Mouse (Mus musculus): ENCODE results near the gene Psmb3. TPM values are rescaled to one million over a fixed set of nuclear protein-coding genes. Genes with fewer than 3 reads are reported as not detected.
"Not testable (repeated sequence)": the region's sequence is repeated elsewhere in the genome, so short reads cannot be mapped to it uniquely, and the experiment has no call there.

Psmb3 gene
- total RNA-seq, 4 experiments from 2014 or later, result 145 to 154 (median 150) TPM

DNA sequence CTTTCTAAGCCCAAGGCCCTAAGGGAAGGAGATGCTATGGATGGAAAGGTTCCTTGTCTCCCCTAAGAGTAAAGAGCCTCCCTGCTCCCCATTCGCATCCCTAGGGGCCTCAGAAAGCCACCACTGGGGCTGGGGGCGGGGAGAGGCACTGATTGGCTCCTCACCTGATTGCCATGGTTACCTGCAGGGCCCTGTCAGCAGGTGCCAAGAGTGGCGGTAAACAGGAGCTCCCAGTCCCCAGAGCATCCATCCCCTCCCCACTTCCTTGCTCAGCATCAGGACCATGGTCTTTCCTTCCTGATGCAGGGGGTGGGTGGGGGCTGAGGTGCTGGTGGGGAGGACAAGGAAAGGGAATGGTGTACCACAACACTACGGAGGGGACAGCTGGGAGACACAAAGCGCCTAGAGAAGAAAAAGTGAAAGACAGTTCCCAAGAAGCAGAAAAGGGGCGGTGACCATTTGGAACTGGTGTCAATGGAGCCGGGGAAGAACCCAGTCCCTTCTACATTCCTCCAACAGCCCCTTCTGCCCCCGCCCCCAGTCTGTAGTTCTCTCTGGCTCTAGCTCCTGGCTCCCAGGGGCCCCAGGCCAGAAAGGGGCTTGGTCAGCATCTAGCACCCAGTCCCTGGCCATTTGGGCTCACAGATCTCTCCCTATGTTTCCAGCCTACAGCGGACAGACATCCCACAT is 7.3 kb upstream of the Psmb3 start:
- DNase-seq (ENCODE audit: low spot score), result no peak

DNA sequence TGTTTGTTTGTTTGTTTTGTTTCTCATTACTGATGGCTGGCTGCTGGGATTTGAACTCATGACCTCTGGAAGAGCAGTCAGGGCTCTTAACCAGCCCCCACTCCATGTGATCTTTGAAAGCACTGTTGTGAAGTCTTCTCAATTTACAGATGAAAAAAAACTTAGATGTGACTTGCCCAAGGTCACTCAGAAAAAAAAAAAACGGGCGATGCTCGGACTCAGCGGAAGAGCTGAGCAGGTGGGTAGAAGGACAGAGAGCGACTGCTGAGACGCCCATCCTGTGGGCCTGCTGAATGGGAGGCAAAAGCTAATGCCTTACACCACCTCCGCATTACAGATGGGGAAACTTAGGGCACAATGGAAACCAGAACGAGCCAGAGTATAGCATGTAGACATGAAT is 6.5 kb upstream of the Psmb3 start:
- DNase-seq (ENCODE audit: low spot score), result no peak

DNA sequence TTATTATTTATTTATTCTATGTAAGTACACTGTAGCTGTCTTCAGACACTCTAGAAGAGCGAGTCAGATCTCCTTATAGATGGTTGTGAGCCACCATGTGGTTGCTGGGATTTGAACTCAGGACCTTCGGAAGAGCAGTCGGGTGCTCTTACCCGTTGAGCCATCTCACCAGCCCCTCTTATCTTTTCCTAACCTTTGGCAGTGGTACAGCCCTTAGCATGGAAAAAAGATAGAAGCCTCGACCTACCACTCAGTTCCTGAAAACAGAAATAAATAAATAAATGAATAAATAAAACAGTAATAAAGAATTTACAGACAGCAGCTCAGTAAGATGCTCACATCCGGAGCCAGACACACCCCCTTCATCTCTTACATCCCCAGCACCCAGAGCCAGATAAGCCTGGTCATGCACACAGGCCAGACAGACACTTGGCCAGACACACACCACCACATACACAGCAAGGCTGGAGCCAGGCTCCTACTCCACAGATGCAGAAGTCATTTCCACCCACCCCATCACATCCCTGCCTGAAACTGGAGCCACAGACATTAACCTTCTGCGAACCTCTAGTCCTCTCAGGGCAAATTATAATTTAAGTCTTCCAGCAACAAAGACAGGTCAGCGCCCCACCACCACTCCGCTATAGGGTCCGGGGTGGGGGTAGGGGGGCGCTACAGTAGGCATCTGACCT is 5.9 kb upstream of the Psmb3 start:
- DNase-seq (ENCODE audit: low spot score), result no peak

DNA sequence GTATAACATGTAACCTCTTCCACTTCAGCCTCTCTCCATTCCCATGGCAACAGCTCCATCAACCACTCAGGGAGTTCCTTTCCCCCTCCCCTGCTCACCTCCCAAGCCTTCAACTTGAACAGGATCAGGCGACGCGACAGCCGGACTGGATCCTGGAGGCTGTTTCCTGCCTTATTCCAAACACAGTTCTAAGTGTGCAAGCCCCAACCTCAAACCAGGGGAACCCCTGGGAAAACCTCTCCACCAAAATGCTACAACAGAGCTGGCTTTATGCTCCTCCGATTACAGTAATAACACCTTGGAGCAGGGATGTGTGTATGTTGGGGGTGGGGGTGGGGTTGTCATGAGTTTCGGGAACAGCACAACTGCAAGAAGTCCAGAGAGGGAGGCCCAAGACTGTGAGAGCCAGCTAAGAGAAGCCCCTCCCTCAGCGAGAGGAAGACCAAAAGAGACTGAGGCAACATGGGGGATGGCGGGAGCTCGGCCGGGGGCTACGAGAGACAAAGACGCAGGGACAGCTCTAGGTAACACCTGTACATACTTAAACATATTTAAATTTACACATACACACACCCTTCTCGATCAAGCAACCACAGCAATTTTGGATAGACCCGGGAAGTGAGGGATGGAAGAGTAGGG is 5.2 kb upstream of the Psmb3 start:
- no peak for DNase-seq (ENCODE audit: low spot score)

DNA sequence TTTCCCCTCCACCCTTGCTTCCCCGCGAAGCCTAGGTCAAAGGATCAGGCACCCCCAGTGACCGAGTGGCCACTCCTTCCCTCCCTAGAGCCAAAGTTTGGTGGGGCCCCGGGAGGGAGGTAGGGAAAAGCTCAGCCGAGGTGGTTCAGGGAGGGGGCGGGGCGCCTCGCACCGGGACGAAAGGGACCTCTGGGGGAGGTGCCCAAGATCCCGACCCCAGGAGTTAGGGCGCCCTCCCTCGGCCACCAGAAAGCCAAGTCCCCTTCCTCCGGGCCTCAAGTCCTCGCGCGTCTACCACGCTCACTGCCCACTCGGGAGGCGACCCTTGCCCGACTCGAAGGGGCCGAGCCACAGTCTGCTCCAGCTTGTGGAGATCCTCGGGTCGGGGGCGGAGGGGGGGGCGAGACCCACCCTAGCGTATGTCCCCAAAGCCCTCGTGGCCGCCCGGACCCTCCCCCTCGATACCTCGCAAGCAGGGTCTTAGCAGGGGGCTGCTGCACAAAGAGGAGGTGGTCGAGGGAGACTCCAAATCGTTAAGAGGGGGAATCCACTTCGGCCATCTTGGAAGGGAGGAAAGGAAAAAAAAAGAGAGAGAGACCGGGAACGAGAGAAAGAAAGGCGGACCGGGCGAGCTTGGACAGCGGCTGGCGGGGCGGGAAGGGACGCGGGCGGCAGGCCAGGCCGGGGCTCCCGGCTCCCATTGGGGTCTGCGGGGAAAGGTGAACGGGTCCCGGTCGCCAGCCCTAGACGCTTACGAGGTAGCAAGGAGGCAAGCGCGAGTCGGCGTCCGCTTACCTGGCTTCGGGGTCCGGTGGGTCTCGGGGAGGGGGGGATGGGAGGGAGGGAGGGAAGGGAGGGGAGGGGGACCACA is 4.2 kb upstream of the Psmb3 start:
- DNase-seq (ENCODE audit: low spot score), result peak; percentile 45

DNA sequence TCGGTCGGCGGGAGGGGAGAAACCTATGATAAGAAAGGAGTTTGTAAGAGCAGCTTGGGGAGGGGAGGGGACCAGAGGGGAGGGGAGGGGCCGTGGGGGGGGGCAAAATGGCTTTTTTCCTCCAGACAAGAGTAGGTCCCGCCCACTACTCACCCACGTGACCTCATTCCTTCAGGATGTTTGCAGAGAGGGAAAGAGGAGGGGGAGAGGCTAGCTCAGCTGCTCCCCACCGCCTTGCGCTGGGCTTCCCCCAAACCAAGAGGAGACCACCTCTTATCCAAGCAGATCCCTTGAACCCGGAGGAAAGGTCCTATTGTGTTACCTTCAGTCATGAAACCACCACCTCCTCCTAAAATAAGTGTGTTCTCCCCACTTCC is 3.6 kb upstream of the Psmb3 start:
- peak; percentile 83 for DNase-seq (ENCODE audit: low spot score)

DNA sequence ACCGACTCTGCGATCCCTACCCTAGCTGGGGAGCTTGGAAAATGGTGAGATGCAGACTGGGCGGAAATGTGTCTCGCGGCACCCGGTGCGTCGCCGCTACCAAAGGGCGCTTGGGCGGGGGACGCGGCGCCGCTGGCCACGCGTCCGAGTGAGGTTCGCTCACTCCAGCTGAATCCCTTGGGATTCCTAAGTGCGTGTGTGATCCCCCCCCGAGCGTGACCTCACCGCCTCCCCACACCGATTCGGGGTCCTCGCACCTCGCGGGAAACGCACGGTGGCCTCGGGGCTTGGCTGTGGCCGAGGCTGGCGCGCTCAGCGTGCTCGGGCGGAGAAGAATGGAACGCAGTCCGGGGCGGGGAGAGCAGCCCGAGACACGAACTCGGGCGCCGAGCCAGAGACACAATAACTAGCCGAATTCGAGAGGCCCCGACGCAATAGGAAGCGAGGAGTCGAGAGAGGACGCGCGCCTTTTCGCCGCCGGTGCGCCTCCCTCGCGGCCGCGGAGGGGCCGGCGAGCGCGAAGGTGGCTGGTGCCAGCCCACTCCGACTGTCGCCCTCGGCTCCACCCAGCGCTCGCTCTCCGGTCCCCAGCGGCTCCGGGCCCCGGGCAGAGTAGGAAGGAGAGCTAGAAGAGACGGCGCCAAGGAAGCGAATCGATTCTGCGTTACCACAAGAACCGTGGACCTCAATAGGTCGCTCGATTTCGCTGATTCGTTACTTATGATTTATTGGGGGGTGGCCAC is 3.0 kb upstream of the Psmb3 start, which contains the start of gene Pcgf2:
TSS of gene Pcgf2 (minus strand) at position 495 of the 743 bp plus-strand sequence.
- DNase-seq (ENCODE audit: low spot score), result peak; percentile 77

DNA sequence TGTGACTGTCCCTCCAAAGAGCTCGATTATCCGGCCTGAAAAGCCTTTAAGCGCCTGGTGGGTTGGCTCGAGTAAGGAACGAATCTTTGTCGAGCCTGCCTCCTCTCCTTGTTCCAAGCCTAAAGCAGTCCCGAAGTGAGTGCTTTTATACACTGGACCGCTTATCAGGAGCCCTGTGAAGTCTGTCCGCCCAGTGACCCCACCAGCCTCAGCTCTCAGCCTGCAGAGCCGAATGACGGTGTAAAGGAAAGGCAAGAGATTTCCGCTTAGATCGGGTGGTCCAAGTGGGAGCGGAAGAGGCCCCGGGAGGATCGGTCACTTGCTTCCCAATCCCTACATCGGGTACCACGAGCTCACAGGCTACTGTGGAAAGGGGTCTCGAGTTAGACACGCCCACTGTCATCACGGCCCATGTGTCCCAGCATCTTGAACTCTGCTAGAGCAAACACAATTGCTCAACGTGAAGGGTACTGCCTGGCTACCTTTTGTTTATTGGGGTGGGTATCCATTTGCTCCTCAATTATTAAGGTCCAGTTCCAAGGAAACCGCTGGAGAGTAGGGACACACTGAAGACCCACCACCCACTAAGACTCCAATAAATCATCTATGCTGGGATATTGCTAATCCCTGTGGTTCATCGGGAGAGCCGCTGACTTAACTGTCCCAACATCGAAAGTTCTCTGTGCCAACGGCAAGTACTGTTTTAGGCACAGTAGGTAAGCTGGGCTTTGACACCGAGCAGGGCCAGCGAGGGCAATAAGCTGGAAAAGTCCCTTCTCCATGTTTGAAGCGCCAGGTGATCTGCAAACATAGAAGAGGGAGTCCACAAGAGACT is 2.2 kb upstream of the Psmb3 start:
- DNase-seq (ENCODE audit: low spot score), result no peak

DNA sequence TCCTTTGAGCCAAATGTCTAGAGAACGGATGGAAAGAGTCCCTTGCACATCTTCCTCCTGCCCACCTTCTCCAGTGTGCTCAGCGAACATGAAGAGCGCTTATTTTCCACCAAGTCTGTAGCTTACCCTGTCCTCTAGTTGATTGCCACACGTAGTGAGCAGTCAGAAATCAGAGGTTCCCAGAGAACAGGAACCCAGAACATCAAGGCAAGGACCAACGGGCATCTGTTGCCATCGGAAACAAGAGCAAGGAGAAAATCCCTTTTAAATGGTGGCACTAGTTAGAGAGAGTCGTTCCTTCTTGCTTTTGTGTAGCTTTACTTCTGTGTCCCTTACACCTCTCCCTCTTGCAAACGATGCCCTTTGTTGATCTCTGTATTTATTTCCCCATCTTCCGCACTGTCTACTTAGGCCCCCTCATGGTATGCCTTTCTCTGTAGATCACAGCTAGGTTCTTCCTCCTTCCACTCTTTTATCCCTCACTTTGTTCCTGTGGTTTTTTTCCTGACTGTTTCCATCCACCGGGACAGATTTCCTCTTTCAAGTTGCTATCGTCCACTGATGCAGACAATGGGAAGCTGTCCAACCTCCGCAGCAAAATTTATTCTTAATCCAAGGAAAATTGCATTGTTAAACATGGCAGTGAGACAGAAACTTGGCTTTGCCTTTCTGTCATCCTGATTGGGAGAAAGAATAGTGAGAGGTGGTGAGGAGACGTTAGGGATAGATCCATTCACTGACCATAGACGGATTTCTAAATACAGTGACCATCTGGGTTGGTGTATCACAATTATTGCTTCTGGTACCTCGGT is 1.4 kb upstream of the Psmb3 start:
- no peak for DNase-seq (ENCODE audit: low spot score)

DNA sequence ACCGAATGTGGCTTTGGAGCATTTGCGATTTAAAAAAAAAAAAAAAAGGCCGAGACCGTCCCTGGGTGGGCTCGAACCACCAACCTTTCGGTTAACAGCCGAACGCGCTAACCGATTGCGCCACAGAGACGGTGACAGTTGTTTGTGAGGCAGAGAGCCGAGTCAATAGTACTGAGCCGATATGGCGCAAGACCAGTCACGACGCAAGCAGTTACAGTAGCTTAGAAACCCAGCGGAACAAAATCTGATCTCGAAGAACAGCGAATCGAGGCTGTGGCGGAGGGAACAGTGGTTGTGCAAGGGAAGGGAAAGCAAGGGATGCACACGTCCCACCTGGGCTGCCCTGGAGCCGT is 830 bp upstream of the Psmb3 start:
- DNase-seq (ENCODE audit: low spot score), result peak; percentile 92

DNA sequence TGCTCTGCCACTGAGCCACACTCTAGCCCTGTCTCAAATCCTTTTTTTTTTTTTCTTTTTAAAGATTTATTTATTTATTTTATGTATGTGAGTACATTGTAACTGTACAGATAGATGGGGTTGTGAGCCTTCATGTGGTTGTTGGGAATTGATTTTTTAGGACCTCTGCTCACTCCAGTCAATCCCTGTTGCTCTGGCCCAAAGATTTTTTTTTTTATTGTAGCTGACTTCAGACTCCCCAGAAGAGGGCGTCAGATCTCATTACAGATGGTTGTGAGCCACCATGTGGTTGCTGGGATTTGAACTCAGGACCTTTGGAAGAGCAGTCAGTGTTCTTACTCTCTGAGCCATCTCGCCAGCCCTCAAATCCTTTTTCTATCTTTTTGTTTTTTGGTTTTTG is 6.9 kb downstream of the Psmb3 start:
- not testable (repeated sequence) for DNase-seq (ENCODE audit: low spot score)

DNA sequence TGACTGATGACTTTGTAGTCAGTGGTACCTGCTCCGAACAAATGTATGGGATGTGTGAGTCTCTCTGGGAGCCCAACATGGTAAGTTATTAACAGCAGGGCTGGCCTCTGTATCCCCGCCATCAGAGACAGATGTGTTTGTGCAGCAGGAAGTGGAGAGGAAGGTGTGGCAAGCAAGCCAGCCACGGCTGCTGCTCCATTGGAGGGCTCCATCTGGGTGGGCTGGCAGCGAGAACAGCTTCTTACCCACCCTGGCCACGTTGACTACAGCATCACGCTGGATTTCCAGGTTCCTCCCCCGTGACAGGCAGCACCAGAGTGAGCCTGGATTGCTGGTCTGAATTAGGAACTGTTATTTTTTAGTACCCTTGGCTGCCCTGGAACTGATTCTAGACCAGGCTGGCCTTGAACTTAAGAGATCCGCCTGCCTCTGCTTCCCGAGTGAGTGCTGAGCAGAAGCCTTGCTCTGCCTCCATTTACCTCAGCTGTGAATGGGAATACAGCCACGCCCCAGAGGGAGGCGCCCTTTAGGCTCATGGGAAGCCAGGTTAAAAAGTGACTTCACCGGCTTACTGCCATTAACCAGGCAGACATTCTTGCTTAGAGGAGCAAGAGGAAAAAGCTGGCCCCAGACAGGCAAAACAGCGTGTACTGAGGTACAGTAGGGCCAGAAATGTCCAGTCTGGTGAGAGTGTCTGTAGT is 8.2 kb downstream of the Psmb3 start:
- DNase-seq (ENCODE audit: low spot score), result no peak

DNA sequence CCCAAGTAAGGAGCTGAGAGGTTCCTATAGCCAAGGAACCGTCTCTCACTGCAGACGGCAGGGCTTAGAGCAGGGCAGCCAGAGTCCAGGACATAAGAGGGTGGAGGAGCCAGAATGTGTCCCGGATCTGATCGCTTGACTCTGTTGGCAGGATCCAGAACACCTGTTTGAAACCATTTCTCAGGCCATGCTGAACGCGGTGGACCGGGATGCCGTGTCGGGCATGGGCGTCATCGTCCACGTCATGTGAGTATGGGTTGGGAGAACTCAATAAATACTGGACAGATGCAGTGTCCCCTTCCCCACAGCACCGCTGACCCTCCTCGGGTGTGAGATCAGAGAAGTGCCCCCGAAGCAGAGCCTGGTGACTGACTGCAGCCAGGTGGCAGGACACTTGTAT is 9.1 kb downstream of the Psmb3 start:
- DNase-seq (ENCODE audit: low spot score), result no peak

DNA sequence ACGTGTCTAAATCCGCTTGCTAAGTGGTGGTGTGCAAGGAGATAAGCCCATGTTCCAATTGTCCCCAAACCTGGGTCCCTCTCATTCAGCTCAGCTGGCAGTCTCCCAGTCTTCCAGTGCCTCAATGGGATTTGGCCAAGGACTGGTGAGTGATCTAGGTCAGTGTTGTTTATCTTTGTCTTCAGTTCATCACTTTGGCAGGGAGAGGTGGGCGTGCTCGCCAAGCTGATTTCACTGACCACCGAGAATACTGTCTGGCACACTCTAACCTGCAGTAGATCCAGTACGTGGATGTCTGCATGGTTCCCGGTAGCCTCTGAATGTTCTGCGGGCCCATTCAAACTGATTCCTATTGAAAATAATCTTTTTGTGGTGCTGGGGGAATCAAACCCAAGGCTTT is 10.7 kb downstream of the Psmb3 start:
- DNase-seq (ENCODE audit: low spot score), result no peak

DNA sequence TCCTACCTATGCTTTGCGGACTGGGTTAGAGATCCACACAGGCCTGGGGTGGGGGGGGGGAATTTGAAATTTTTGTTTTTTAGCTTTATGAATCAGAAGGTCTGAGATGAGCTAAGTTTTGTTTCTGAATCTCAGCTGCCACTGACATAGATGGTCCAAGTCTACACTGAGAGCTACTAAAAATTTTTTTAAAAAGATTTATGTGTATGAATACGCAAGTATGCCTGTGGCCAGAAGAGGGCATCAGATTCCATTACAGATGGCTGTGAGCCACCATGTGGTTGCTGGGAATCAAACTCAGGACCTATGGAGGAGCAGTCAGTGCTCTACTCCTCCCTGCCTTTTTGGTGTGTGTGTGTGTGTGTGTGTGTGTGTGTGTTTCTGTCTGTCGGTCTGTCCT is 11.2 kb downstream of the Psmb3 start:
- no peak for DNase-seq (ENCODE audit: low spot score)

DNA sequence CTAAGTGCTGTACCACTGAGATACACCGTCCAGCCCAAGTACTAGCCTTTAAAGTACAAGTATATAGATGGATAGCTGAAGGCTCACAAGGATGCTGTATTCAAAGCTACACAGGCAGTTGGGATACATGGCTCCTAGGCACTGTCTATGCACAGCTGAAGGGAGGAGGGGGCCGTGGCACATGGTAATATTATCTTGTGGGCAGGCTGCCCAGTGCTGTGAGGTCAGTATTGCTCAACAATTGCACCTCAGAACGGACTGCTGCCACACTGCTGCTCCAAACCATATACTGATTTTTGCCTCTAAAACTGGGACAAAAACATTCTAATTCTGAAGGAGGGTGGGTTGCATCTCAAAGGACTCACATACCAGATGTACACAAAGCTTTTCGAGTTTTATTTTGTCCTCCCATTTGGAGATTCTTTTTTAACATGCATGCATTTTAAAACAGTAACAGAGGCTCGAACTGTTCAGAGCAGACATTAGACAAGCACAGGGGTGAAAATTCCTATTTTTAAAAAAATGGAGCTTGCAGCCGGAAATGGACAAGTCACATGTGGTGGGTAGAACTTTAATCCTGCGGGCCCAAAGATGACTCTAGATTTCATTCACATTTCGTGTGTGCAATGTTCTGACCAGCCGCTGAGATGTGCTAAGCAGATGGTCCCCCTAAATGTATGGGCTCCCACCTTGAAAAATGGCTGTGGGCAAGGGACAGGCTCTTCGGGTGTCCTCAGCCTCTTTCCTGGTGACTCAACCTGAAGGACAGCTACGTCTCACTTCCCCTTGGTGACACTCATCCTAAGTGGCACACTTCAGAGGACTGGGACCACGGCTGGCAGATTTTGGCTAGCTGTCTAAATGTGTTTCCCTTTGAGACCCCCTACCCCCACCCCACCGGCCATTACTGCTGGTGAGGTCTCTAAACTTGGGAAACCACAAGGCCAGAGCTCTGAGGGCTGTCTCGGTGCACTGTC is 11.9 kb downstream of the Psmb3 start:
- DNase-seq (ENCODE audit: low spot score), result no peak

DNA sequence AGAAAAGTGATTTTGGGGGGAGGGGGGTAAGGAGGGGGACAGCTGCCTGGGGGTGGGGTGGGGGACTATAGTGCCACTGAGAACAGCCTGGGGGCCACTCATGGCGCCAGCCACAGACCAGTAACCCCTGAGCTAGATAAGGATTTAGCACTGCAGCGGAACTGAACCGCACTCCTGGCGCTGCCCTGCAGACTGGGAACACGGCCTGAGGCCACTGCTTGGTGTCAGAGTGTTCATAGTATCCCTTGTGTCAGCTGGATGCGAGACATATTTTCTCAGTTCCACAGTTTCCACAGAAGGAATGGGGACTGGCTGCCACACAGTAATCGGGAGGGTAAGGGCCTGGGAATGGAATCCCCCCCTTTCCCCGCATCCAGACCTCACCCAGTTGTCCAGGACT is 12.8 kb downstream of the Psmb3 start:
- DNase-seq (ENCODE audit: low spot score), result no peak
